Mouse (Mus musculus) cortical plate, adult 2 months (tissue): Measurements from ENCODE around the gene Lcn11. TPM values are rescaled to one million over a fixed set of nuclear protein-coding genes. Genes with fewer than 3 reads are reported as not detected.
"Not testable (repeated sequence)": the region's sequence is repeated elsewhere in the genome, so short reads cannot be mapped to it uniquely, and the experiment has no call there.

Experiments used
- H3K27ac ChIP-seq: fragments of 200-500 bp; 2 replicates; pipeline ENCODE4 v1.5.1; 2012; ENCODE audit warnings: low read length, control low read depth, inconsistent platforms; ENCODE audit not compliant: insufficient read depth
- H3K4me1 ChIP-seq: fragments of 200-500 bp; 2 replicates; pipeline ENCODE4 v1.6.1; 2011; ENCODE audit warnings: low read length; ENCODE audit not compliant: control insufficient read depth, insufficient read depth
- H3K4me3 ChIP-seq: fragments of 200-500 bp; 2 replicates; pipeline ENCODE4 v1.5.1; 2011; ENCODE audit warnings: mild to moderate bottlenecking, low read length, control low read depth; ENCODE audit not compliant: insufficient read depth
- CTCF ChIP-seq: fragments of 200-500 bp; IDR thresholded peaks from 2 replicates; pipeline ENCODE4 v1.5.1; 2011; ENCODE audit warnings: mild to moderate bottlenecking, control low read depth, low read length; ENCODE audit not compliant: insufficient read depth; ENCODE audit errors: extremely low read depth
- POLR2A ChIP-seq: fragments of 200-500 bp; IDR thresholded peaks from 2 replicates; pipeline ENCODE4 v1.6.1; 2011; ENCODE audit warnings: mild to moderate bottlenecking, low read length, control low read depth; ENCODE audit not compliant: insufficient read depth; ENCODE audit errors: extremely low read depth
- polyA plus RNA-seq: library from polyadenylated mRNA; depleted of rRNA; stranded (reverse); fragments of >200 nt; gene quantifications from 2 replicates; pipeline ENCODE4 v1.2.3, GENCODE M21; 2012; rRNA removed

The Lcn11 gene
- not detected in 2 replicates for polyA plus RNA-seq

- Histone ChIP-seq H3K4me1 (no peaks in the 10 kb centered on the region), H3K27ac (no peak within 1 kb of the TSS), H3K4me3 (no peak within 1 kb of the TSS)
- TF ChIP-seq POLR2A (no peak), CTCF (no peak)
Measured at GRCm38 (mm10) chr2:25776717-25777116, at the start of gene Lcn11. Gene Lcn11 (plus strand): TSS chr2:25777017.

- H3K4me3 ChIP-seq, result no peak overlapping the region
- no peak overlapping the region for H3K27ac ChIP-seq
- no peaks in the 10 kb centered on the region for H3K4me1 ChIP-seq
- TF ChIP-seq POLR2A (no peak), CTCF (no peak)
Measured at GRCm38 (mm10) chr2:25733199-25733930, 43.5 kb upstream of the Lcn11 start.

DNA sequence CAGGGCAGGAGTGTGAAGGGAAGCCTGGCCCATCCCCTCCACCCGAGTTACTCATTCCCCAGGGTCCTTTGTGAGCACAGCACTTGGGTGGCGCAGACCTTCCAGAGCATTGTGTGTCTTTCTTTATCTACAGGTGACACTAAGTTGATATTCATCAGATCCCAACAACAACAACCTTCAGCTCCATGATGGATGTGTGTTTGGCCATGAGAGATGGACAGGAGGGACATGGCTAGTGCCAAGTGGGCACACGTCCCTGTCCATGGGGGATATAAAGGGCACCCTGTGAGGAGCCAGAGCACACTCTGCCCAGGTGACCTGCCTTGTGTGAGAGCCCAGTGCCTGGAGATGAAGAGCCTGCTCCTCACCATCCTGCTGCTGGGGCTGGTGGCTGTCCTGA, 40.1 kb upstream of the Lcn11 start, which contains the start of gene Obp2b:
Obp2b (plus strand) TSS at position 301 of the 400 bp plus-strand sequence.
- H3K4me3 ChIP-seq, H3K4me1 ChIP-seq, H3K27ac ChIP-seq: not testable (repeated sequence)

DNA sequence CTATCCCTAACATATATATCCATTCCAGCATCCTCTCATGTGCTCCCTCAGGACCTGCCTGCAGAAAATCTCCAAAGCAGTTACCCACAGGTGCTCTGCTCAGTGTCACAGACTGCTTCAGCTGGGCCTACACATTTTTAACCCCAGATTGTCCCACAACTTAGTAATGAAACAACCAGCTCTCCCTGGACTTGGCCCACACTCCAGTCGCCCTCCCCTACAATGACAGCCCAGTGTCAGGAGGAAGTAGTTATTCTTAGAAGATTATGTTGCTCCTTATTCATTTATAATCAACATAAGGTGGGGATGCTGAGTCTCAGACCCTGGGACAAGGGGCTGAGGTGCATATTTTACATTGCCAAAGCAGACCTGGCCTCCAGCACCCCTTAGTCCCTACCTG, 35.1 kb upstream of the Lcn11 start:
- no peak overlapping the region for H3K27ac ChIP-seq
- no peaks in the 10 kb centered on the region for H3K4me1 ChIP-seq
- no peak overlapping the region for H3K4me3 ChIP-seq
- no peak for TF ChIP-seq POLR2A
- TF ChIP-seq CTCF, result no peak

DNA sequence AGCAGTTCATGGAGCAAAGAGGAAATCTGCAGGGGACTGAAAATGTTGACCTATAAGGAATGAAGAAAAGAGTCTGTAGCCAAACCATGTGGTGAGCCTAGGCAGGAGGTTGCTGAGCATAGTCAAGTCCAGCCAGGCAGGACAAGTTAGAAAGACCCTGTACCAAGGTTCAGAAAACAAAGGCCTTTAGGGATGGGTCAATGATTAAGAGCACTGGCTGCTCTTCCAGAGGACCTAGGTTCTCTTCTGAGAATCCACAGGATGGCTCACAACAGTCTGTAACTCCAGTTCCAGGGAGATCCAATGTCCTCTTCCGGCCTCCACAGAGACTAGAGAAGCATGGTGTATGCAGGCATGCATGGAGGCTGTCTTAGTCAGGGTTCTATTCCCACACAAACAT, 22.6 kb upstream of the Lcn11 start:
- Histone ChIP-seq H3K4me3 (no peak overlapping the region), H3K27ac (no peak overlapping the region), H3K4me1 (no peaks in the 10 kb centered on the region)
- TF ChIP-seq POLR2A (no peak), CTCF (no peak)

GRCm38 (mm10) chr2:25758064-25758625, 18.7 kb upstream of the Lcn11 start:
- Histone ChIP-seq H3K27ac (no peak overlapping the region), H3K4me1 (no peaks in the 10 kb centered on the region), H3K4me3 (no peak overlapping the region)
- TF ChIP-seq CTCF, result no peak
- TF ChIP-seq POLR2A, result no peak

DNA sequence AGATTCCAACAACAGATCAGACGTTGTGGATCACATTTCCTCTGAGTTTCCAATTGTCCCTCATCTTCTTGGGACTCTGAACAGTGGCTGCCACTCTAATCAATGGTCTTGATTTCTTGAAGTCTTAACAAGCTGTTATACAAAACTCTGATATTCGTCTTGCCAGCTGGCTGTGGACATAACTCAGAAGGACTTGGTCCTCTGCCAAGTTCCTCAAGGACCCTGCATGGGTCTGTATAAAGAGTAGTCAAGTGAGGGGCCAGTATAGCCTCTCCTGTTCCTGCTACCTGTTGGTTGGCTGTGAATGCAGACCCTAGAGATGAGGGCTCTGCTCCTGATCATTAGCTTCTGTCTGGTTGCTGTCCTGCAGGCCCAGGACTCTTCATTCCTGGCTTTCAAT, 11.5 kb upstream of the Lcn11 start, which contains the start of gene Lcn3:
Lcn3 (plus strand) TSS at position 301 of the 400 bp plus-strand sequence.
- TF ChIP-seq POLR2A, result no peak
- TF ChIP-seq CTCF, result no peak
- Histone ChIP-seq H3K4me1 (no peaks in the 10 kb centered on the region), H3K27ac (no peak within 1 kb of the TSS), H3K4me3 (no peak within 1 kb of the TSS)

- no peak for TF ChIP-seq POLR2A
- TF ChIP-seq CTCF, result no peak
- Histone ChIP-seq H3K4me1 (no peaks in the 10 kb centered on the region), H3K27ac (no peak overlapping the region), H3K4me3 (no peak overlapping the region)
Measured at GRCm38 (mm10) chr2:25767764-25768163, 9.1 kb upstream of the Lcn11 start.

GRCm38 (mm10) chr2:25773507-25773906, 3.3 kb upstream of the Lcn11 start:
- no peak overlapping the region for H3K27ac ChIP-seq
- H3K4me1 ChIP-seq, result no peaks in the 10 kb centered on the region
- TF ChIP-seq CTCF (no peak), POLR2A (no peak)
- no peak overlapping the region for H3K4me3 ChIP-seq

- no peak for TF ChIP-seq CTCF
- no peak for TF ChIP-seq POLR2A
- Histone ChIP-seq H3K4me3 (no peak overlapping the region), H3K4me1 (no peaks in the 10 kb centered on the region), H3K27ac (no peak overlapping the region)
Measured at GRCm38 (mm10) chr2:25774640-25775039, 2.2 kb upstream of the Lcn11 start.
